Mouse (Mus musculus): ENCODE results near the gene Itpr2. TPM values are rescaled to one million over a fixed set of nuclear protein-coding genes. Genes with fewer than 3 reads are reported as not detected.

Itpr2 gene
- total RNA-seq, 2 experiments from 2014 or later = 15.6 to 22.1 TPM

GRCm38 (mm10) chr6:146079734-146080443, 422.1 kb downstream of the Itpr2 start:
- Histone ChIP-seq H3K4me3 (no peak overlapping the region), H3K27ac (peak overlapping the region; percentile 43; the same call in 1 of the 2 replicates)
- no peak for DNase-seq (ENCODE audit: low spot score in 2 of 2)
- no peak for TF ChIP-seq CTCF (conservative IDR thresholded peaks at IDR 0.05)

GRCm38 (mm10) chr6:146079261-146079660, 422.8 kb downstream of the Itpr2 start:
- peak; percentile 68 to 85 for DNase-seq (ENCODE audit: low spot score in 2 of 2)
- Histone ChIP-seq H3K4me3 (no peak overlapping the region), H3K27ac (0 out of 2 replicates have a peak overlapping the region, but pooled peaks have one; percentile 43)
- peak; percentile 84 for TF ChIP-seq CTCF (conservative IDR thresholded peaks at IDR 0.05)

DNA sequence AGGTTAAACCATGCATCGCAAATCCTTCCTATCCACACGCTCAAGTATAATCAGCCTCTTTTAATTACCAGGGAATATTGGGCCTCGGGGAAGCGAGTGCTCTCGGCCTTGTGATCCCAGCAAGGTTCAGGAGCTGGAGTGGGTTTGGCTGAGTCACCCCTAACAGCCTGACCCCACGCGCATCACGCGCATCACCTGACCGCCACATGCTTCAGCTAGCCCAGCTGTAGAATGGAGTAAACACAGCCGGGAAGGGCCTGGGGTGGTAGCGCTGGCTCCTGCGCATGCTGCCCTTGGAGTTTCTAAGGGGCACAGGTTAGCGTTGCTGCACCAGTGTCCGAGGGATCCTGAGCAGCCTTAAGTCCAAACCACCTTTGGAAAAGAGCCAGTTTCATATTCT, 423.9 kb downstream of the Itpr2 start:
- TF ChIP-seq CTCF (conservative IDR thresholded peaks at IDR 0.05) = no peak
- H3K4me3 ChIP-seq = no peak overlapping the region
- H3K27ac ChIP-seq = no peak overlapping the region
- DNase-seq (ENCODE audit: low spot score in 2 of 2) = no peak

- H3K4me3 ChIP-seq = no peak overlapping the region
- H3K27ac ChIP-seq = no peak overlapping the region
- peak; percentile 68 for TF ChIP-seq CTCF (conservative IDR thresholded peaks at IDR 0.05)
- no peak for DNase-seq (ENCODE audit: low spot score in 2 of 2)
Measured at GRCm38 (mm10) chr6:146077124-146077889, 424.7 kb downstream of the Itpr2 start.

DNA sequence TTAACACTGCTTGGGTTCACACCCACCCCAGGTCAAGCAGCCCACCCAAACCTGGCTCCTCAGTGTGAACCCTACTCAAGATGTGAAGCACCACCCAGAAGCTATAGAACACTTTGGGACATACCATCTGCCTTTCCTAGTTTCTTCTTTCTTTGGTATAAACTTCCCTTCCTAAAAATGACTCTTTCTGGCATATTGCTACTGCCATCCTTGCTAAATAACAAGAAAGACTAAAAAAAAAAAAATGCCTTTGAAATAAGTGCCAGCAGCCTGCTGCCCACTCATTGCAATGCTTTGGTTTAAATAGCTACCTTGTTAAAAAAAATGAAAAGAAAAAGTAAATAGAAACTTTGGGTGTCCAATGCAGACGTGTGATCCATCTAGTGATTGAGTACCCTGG, 429.2 kb downstream of the Itpr2 start:
- TF ChIP-seq CTCF (conservative IDR thresholded peaks at IDR 0.05) = no peak
- Histone ChIP-seq H3K4me3 (no peak overlapping the region), H3K27ac (no peak overlapping the region)
- no peak for DNase-seq (ENCODE audit: low spot score in 2 of 2)

GRCm38 (mm10) chr6:146071883-146072282, 430.1 kb downstream of the Itpr2 start:
- Histone ChIP-seq H3K27ac (no peak overlapping the region), H3K4me3 (no peak overlapping the region)
- TF ChIP-seq CTCF (conservative IDR thresholded peaks at IDR 0.05) = no peak
- DNase-seq (ENCODE audit: low spot score in 2 of 2) = no peak

Other genes starting within 250 kb of the Itpr2 start
- gene Fgfr1op2, start 75.0 kb upstream of the Itpr2 start, total RNA-seq (2021) = 100 to 1,000 TPM; 103 to 109 TPM
- 10 to 100 TPM; 46.8 to 51.1 TPM for gene Ints13, start 75.6 kb upstream of the Itpr2 start, total RNA-seq (2021)
- gene Med21, start 140.3 kb upstream of the Itpr2 start, total RNA-seq (2021) = 10 to 100 TPM; 42.8 to 44.7 TPM
- gene Tm7sf3, start 140.6 kb upstream of the Itpr2 start, total RNA-seq (2021) = 10 to 100 TPM; 40.3 to 43.3 TPM
- gene Stk38l, start 222.8 kb upstream of the Itpr2 start, total RNA-seq (2021) = 10 to 100 TPM; 21.1 to 22.5 TPM

Measured in layer of hippocampus, adult 2 months (tissue).